Mouse (Mus musculus) B cell, adult 2 months (primary cell): ENCODE results near the gene Coro1b.
A peak's percentile ranks its signal among the peaks of the same experiment; 100 is the strongest.

Experiments used
- DNase-seq, 2 experiments: peaks; one replicate each; pipeline ENCODE4 v3.0.0; 2022

Gene Coro1b

DNA sequence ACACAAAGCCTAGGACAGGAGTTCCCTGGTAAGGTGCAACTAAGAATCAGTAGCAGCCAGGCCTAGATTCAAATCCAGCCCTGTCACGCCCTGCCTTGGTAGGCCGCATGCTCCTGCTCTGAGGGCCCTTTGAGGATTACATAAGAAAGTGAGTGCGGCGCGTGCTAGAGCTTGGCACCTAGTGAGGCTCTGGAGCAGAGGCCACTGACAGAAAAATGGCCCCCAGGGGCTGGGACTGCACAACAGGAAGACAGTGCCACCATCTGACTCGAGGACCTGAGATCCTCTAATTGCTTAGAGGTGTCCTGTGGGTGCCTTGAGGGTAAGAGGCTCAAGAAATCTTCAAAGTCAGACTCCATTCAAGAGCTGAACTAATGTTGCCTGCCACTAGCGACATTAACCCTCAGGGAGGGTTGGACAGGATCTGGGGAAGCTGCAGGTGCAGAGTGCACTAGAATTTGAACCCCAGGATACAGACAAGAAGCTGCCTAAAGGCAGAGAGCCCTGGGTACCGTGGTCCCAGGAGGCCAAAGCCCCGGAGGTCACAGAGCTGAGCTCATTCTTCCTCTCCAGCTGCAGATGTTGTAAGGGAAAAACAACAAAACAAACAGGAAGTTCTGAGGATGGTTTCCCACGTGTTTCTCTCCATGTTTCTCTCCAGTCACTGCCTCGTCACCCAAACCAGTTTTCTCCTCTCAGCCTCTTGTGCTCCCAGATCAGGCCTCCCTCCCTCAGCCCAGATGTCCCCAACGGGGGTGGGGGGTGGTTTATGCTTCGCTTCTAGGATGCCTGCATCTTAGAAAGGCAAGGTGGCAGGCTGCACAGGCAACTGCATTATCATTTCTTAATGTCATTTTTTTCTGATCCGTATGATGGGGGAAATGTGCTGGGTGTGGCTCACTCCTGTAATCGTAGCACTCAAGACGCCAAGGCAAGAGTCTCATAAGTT, 3.6 kb upstream of the Coro1b start:
- DNase-seq: peak; percentile 66 to 70

- no peak for DNase-seq
These were observed 2.5 kb upstream of the Coro1b start for GRCm38 (mm10) chr19:4145936-4146335.

DNA sequence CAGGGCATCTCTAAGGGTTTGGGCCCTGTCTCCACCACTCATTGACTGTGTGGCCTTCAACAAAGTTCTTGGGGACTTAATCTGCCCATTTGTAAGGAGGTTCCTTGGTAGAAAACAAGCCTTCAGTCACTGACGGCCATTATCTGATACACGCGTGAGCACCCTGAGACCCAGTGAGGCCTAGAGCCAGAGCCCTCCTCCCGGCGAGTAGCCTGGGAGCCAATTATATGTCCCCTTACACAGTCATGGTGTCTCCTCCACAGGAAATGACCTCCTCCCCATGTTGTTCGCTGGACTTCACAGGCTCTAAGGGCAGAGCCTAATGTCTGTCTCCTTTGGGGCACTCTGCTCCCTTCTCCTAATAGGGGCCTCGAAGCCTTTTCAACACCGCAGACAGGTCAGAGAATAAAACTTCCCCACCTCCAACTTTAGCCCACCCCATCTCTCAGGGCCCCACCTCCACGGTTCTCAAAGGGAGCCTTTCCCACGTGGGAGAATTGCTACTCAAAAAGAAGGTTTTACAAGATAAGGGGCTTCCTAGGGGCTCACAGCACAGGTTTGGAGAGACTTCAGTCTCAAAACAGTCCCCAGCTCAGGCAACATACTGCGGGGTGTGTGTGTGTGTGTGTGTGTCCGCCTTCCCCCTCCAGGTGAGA, 1.9 kb upstream of the Coro1b start:
- no peak for DNase-seq

DNA sequence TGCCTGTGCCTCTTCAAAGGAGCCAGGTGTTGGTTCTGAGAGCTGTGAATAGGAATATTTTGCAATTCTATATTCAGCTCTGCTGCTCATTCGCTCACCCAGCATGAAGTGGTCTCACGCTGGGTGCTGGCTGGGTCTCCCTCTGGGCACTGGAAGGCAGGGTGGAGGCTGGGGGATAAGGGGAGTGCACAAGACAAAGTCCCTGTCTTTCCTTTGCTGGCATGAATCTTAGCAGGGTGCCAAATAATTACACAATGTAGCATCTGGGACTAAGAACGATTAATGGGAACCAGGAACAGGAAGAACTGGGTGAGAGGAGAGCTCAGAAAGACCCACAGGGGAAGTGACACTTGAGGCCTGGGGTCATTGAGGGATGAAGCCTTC, 1.4 kb upstream of the Coro1b start:
- DNase-seq: no peak

- DNase-seq: no peak
These were observed 483 bp upstream of the Coro1b start for GRCm38 (mm10) chr19:4147782-4148490.

GRCm38 (mm10) chr19:4148819-4149218, 400 bp downstream of the Coro1b start:
- peak; percentile 38 to 39 for DNase-seq

- no peak for DNase-seq
These were observed 864 bp downstream of the Coro1b start for GRCm38 (mm10) chr19:4149283-4149682.

DNA sequence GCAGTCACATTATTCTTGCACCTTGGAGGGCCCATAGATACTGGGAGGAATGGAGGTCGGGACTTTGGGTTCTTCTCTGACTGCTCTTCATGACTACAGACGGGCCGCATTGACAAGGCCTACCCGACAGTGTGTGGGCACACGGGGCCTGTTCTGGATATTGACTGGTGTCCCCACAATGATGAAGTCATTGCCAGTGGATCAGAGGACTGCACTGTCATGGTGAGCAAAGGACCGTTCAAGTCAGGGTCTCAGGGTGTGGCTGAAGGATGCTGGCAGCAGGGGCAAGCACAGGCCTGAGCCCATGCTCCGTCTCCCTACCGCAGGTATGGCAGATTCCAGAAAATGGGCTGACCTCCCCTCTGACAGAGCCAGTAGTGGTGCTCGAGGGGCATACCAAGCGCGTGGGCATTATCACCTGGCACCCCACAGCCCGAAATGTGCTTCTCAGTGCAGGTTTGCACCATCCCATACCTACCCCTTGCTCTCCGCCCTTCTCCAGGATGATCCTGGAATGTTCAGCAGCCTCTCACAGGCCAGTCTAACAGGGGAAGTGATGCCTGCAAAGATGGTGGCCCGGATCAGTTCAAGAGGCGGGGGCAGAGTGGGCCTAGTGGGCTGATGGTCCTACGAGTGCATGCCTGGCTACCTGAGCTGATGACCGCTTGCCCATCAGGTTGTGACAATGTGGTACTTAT, 1.5 kb downstream of the Coro1b start:
- no peak for DNase-seq

DNA sequence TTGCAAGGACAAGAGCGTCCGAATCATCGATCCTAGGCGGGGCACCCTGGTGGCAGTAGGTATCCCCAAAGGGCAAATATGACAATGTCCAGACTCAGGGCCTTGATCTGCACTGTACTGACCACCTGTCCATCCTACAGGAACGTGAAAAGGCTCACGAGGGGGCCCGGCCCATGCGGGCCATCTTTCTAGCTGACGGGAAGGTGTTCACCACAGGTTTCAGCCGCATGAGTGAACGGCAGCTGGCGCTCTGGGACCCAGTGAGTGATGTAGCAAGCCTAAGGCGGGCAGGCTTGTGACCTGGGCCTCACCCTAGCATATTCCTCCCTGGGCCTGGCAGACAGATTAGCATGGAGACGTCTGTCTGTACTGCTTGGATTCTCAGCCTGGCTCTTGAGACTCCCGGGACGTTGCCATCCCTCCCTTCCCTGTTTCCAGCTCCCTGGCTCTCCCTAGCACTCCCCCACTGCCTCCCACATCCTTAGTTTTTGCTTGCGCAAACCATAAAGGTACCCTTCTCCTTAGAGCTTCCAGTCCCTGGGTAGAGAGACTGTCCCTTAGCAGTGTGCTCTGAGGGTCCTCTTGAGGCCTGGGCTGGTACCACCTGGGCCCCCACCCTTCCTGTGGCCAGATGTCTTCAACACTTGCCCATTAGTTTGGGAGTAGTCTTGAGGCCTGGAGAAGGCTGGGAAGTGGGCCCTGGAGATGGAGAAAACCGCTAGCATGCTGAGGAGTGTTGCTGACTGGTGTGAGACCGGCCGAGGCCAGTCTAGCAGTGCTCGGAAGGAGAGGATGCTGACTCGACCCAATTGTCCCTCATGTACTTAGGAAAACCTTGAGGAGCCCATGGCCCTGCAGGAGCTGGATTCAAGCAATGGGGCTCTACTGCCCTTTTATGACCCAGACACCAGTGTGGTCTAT, 2.4 kb downstream of the Coro1b start:
- no peak for DNase-seq

- no peak for DNase-seq
These were observed 3.1 kb downstream of the Coro1b start for GRCm38 (mm10) chr19:4151488-4151860.

- DNase-seq: no peak
These were observed 3.5 kb downstream of the Coro1b start for GRCm38 (mm10) chr19:4151898-4152297.

- DNase-seq: no peak
These were observed 4.2 kb downstream of the Coro1b start for GRCm38 (mm10) chr19:4152445-4153231.

DNA sequence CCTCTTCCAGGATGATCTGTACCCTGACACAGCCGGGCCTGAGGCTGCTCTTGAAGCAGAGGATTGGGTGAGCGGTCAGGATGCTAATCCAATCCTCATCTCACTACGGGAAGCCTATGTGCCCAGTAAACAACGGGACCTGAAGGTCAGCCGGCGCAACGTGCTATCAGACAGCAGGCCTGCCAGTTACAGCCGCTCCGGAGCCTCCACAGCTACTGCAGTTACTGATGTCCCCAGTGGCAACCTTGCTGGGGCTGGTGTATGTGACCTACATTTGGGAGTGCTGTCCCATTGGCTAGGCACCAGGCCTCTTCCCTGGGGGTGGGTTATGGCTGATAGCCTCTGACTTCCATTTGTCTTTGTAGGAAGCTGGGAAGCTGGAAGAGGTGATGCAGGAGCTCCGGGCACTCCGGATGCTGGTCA, 4.8 kb downstream of the Coro1b start, which contains the start of gene Ptprcap:
TSS of gene Ptprcap (plus strand) at position 373 of the 423 bp plus-strand sequence.
- DNase-seq: no peak

- DNase-seq: peak; percentile 67
These were observed 6.2 kb downstream of the Coro1b start for GRCm38 (mm10) chr19:4154437-4155222.

DNA sequence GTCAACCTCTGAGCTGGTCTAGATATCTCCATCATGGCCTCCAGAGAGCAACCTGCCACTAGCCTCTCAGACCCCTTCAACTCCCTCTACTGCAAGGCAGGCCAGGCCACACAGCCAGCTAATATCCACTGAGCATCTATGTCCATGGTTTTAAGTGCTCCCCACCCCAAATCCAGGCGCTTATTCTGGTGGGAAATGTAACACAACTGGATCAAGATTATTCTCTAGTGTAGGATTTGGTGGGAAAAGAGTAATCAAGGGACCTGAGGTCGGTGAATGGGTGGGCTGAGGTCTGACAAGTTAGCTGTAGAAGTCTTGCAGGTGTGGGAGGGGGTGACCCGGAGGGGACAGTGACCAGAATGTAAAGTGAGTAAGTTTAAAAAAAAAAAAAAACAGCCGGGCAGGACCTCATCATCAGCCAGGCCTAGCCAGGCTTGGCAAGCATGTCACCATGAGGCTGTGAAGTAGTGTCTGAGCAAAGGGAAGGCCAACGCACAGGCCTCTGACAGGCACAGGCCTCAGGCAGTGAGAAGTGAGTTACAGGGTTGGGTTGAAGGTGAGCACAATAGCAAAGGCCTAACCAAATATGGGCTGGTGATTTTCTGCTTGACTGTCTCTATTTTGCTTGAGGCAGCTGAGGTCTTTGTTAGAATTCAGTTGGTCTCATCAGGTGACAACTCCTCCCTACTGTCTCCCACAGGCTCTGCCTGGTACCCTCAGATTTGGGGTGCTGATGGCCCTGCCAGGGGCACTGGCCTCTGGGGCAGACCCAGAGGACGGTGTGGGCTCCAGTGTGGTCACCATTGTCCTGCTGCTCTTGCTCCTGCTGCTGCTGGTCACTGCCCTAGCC, 7.0 kb downstream of the Coro1b start:
- peak; percentile 56 to 57 for DNase-seq

- no peak for DNase-seq
These were observed 7.7 kb downstream of the Coro1b start for GRCm38 (mm10) chr19:4156073-4156579.

DNA sequence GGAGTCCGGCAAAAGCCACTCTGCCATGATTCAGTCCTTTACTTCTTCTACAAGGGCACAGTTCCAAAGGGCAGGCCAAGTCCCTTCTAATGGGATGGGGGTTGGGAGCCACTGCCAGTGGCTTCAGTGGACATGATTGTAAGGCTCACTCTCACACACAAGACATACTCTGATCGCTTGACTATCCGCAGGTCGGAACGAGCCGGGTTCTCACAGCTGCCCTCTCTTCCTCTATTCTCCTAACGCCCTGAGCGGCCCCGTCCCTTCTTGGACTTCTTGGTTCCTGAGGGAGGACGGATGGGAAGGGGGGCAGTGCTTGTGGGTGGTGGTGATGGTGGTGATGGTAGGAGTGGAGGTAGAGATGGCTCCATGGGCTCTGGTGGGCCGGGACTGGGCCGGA, 8.4 kb downstream of the Coro1b start:
- DNase-seq: no peak

GRCm38 (mm10) chr19:4159049-4159448, 10.6 kb downstream of the Coro1b start:
- DNase-seq: no peak
